In genomic region chr14:102911582-102911981, GRCm38 (mm10) we compare ENCODE assay signal across 15 mouse cellular contexts.
"Had no signal": no experiment of that assay in that cellular context is flagged by ENCODE, and none has a peak within 500 bp of the region (broad histone marks: within the 10 kb centered on the region; RNA-seq: fewer than 3 reads in every experiment).

No protein-coding gene starts in this region.

- H3K9ac ChIP-seq: limb, embryonic 12.5 days; limb, embryonic 15.5 days; lung, embryonic 14.5 days had no signal

- DNase-seq: kidney, adult 18-20 months; kidney, adult 9 months; kidney, postnatal 14 days; kidney, postnatal 4 days; left cerebral cortex, postnatal 4 days; lung, embryonic 14.5 days; lung, postnatal 10 days; lung, postnatal 4 days; midbrain, embryonic 14.5 days; thymus, adult 2 months; thymus, postnatal 4 days had no signal

- H3K4me2 ChIP-seq: limb, embryonic 12.5 days; limb, embryonic 15.5 days; lung, embryonic 14.5 days; midbrain, embryonic 11.5 days had no signal

- H3K9me3 ChIP-seq: limb, embryonic 12.5 days; limb, embryonic 15.5 days had no signal

- H3K4me1 ChIP-seq: limb, embryonic 12.5 days; limb, embryonic 15.5 days had no signal

- H3K36me3 ChIP-seq: limb, embryonic 12.5 days; limb, embryonic 15.5 days had no signal

- H3K4me3 ChIP-seq: limb, embryonic 12.5 days; limb, embryonic 15.5 days had no signal

- H3K27ac ChIP-seq: limb, embryonic 12.5 days; limb, embryonic 15.5 days had no signal

- H3K27me3 ChIP-seq: limb, embryonic 12.5 days; limb, embryonic 15.5 days had no signal

- ATAC-seq: intestine, embryonic 16.5 days had no signal
